In genomic region chr11:79214015-79214418, GRCm38 (mm10) we compare ENCODE assay signal across 8 mouse cellular contexts. TPM values are rescaled to one million over a fixed set of nuclear protein-coding genes. Genes with fewer than 3 reads are reported as not detected.
DNase-seq lines count a peak whose midpoint lies in the region; ATAC-seq and TF ChIP-seq lines count a peak whose summit lies in the region.

No protein-coding gene starts in this region.

- peak; percentile 49; the same call in 1 of the 2 replicates for ATAC-seq in G1E (ENCODE audit: extremely low read depth, insufficient number of reproducible peaks, low FRiP score, poor library complexity, severe bottlenecking)
- ATAC-seq in hematopoietic stem cell, adult 5-6 weeks (replicated peaks in 1 of 2; ENCODE audit: insufficient read depth in 1 of 2, low FRiP score in 2 of 2, low TSS enrichment in 1 of 2, low read depth in 1 of 2, poor library complexity in 2 of 2, severe bottlenecking in 2 of 2), result peak; percentile 88 to 98
- peak; percentile 90 for ATAC-seq in lung, embryonic 15.5 days (ENCODE audit: borderline replicate concordance, extremely low read depth, low FRiP score, low TSS enrichment)

- H3K36me3 ChIP-seq in G1E (replicated peaks), result no peaks in the 10 kb centered on the region
- no peaks in the 10 kb centered on the region for H3K36me3 ChIP-seq in lung, embryonic 15.5 days
- H3K36me3 ChIP-seq in thymus, adult 2 months (ENCODE audit: control insufficient read depth, insufficient read depth, low read length), result no peaks in the 10 kb centered on the region

- peak; percentile 89 for TF ChIP-seq CTCF in G1E (IDR thresholded peaks at IDR 0.05; ENCODE audit: low read depth, low read length)
- TF ChIP-seq CTCF in olfactory bulb, adult 2 months (IDR thresholded peaks at IDR 0.05; ENCODE audit: insufficient read depth, low read depth, low read length), result peak; percentile 98
- TF ChIP-seq CTCF in thymus, adult 2 months (IDR thresholded peaks at IDR 0.05; ENCODE audit: borderline replicate concordance, control insufficient read depth, extremely low read depth, insufficient read depth, low read length, poor library complexity), result peak; percentile 98

- no peak overlapping the region for H3K9ac ChIP-seq in lung, embryonic 15.5 days

- peak overlapping the region; percentile 61 for H3K27ac ChIP-seq in lung, embryonic 15.5 days
- H3K27ac ChIP-seq in olfactory bulb, adult 2 months (ENCODE audit: insufficient read depth, low read depth, low read length), result no peak overlapping the region
- no peak overlapping the region for H3K27ac ChIP-seq in thymus, adult 2 months (ENCODE audit: control insufficient read depth, insufficient read depth, low read length)

- TF ChIP-seq POLR2A in olfactory bulb, adult 2 months (IDR thresholded peaks at IDR 0.05; ENCODE audit: insufficient read depth, low read depth, low read length), result no peak
- TF ChIP-seq POLR2A in thymus, adult 2 months (IDR thresholded peaks at IDR 0.05; ENCODE audit: control insufficient read depth, extremely low read depth, insufficient read depth, low read length, poor library complexity), result no peak

- H3K9me3 ChIP-seq in G1E (replicated peaks), result 0 out of 2 replicates have a peak, but pooled peaks cover 2% of the 10 kb centered on the region
- H3K9me3 ChIP-seq in lung, embryonic 15.5 days, result no peaks in the 10 kb centered on the region

- no peak overlapping the region for H3K4me2 ChIP-seq in lung, embryonic 15.5 days

- 6% methylated on average over 14 of the region's 14 CpGs for WGBS in lung, embryonic 15.5 days
- WGBS in olfactory bulb, adult 2 months, result 9% methylated on average over 14 of the region's 14 CpGs
- whole genome bisulfite sequencing in thymus, adult 2 months, result 13% methylated on average over 14 of the region's 14 CpGs

- H3K27me3 ChIP-seq in G1E (ENCODE audit: insufficient read depth, low read length), result peaks cover 11% of the 10 kb centered on the region
- H3K27me3 ChIP-seq in lung, embryonic 15.5 days, result no peaks in the 10 kb centered on the region
- no peaks in the 10 kb centered on the region for H3K27me3 ChIP-seq in thymus, adult 2 months (ENCODE audit: control insufficient read depth, insufficient read depth, low read length)

- H3K4me3 ChIP-seq in G1E (ENCODE audit: low read depth, low read length), result no peak overlapping the region
- H3K4me3 ChIP-seq in lung, embryonic 15.5 days, result no peak overlapping the region
- H3K4me3 ChIP-seq in olfactory bulb, adult 2 months (ENCODE audit: insufficient read depth, low read depth, low read length), result no peak overlapping the region
- H3K4me3 ChIP-seq in thymus, adult 2 months (ENCODE audit: control insufficient read depth, insufficient read depth, low read length), result no peak overlapping the region

- peaks cover 24% of the 10 kb centered on the region for H3K4me1 ChIP-seq in G1E (ENCODE audit: insufficient read depth, low read depth, low read length)
- H3K4me1 ChIP-seq in lung, embryonic 15.5 days, result peaks cover 4% of the 10 kb centered on the region
- H3K4me1 ChIP-seq in olfactory bulb, adult 2 months (ENCODE audit: control insufficient read depth, insufficient read depth, low read length), result peaks cover 3% of the 10 kb centered on the region
- 0 out of 2 replicates have a peak, but pooled peaks cover 3% of the 10 kb centered on the region for H3K4me1 ChIP-seq in thymus, adult 2 months (replicated peaks; ENCODE audit: control insufficient read depth, insufficient read depth, low read length)

- peak; percentile 73 for DNase-seq in G1E (ENCODE audit: low spot score)
- peak; percentile 85 to 94 for DNase-seq in cerebellum, adult 18-20 months
- DNase-seq in forelimb bud, embryonic 11.5 days (ENCODE audit: low read depth, low spot score), result peak; percentile 71
- DNase-seq in layer of hippocampus, adult 9-10 months (ENCODE audit: low spot score), result peak; percentile 82
- DNase-seq in thymus, adult 2 months, result peak; percentile 92

RNA-seq across cellular contexts. Expression of gene Wsb1, which starts 40.5 kb away (rescaled TPM):
- total RNA-seq in G1E (2014; fragmentation: Nextera tagmentation), result 284 and 345 TPM in 2 replicates
- total RNA-seq in G1E (2017), result 148 and 158 TPM in 2 replicates
- polyA plus RNA-seq in G1E (2012), result 66.7 and 80.0 TPM in 2 replicates
- total RNA-seq in hematopoietic stem cell, adult 5-6 weeks (2017), result 172 and 178 TPM in 2 replicates
- 216 and 218 TPM in 2 replicates for polyA plus RNA-seq in lung, embryonic 15.5 days (2015; fragmentation: Nextera tagmentation; extraction: Ambion mirVana)
- 186 TPM in 1 of 2 replicates, not detected in the other for polyA plus RNA-seq in olfactory bulb, adult 2 months (2012; ENCODE audit: insufficient read depth, insufficient read length, low replicate concordance, missing spikeins)
- 87.5 and 102 TPM in 2 replicates for polyA plus RNA-seq in thymus, adult 2 months (2012; rRNA removed)
